Mouse (Mus musculus) CH12.LX (cell line): ENCODE data around the gene Fnbp1.

Source experiments
- HCFC1 ChIP-seq: IDR thresholded peaks from 2 replicates; pipeline ENCODE4 v1.6.1; 2012; ENCODE audit warnings: low read depth, mild to moderate bottlenecking, inconsistent platforms, low read length, improper control_type of control experiment
- ZNF384 ChIP-seq: IDR thresholded peaks from 2 replicates; pipeline ENCODE4 v1.6.1; 2012; ENCODE audit warnings: low read depth, low read length, improper control_type of control experiment, inconsistent platforms

- no peak; the same call in none of the 2 replicates for TF ChIP-seq ZNF384
- TF ChIP-seq HCFC1, result no peak
Observed at GRCm38 (mm10) chr2:31013371-31014120, 128.3 kb downstream of the Fnbp1 start.
